Mouse (Mus musculus) layer of hippocampus, postnatal 10 days (tissue): ENCODE measurements around the gene Dlst. TPM values are rescaled to one million over a fixed set of nuclear protein-coding genes. Genes with fewer than 3 reads are reported as not detected.

Experiments used
- DNase-seq, 2 experiments: peaks; one replicate each; pipeline ENCODE4 v3.0.0; 2021; ENCODE audit warnings: low spot score in 2 of 2
- total RNA-seq, 2 experiments: library from RNA; stranded (reverse); gene quantifications; 2 replicates each; pipeline ENCODE4 v1.2.3; 2021

Gene Dlst
- total RNA-seq, 2 experiments from 2014 or later, result 162 to 167 TPM

GRCm38 (mm10) chr12:85177740-85178239 is 67.2 kb downstream of the Dlst start, which contains the start of gene Pgf:
TSS of gene Pgf (minus strand) at chr12:85177790.
- no peak for DNase-seq

GRCm38 (mm10) chr12:85178294-85178693 is 67.7 kb downstream of the Dlst start:
- no peak for DNase-seq

- DNase-seq, result no peak
These were observed 71.1 kb downstream of the Dlst start for GRCm38 (mm10) chr12:85181475-85182344.

- no peak for DNase-seq
These were observed 71.7 kb downstream of the Dlst start for GRCm38 (mm10) chr12:85182345-85182643.

- DNase-seq, result no peak
These were observed 72.3 kb downstream of the Dlst start for GRCm38 (mm10) chr12:85182898-85183297.

GRCm38 (mm10) chr12:85184118-85184517 is 73.5 kb downstream of the Dlst start:
- no peak for DNase-seq

Other genes starting within 250 kb of the Dlst start
- 1 to 10 TPM; 1.3 TPM for gene Ltbp2, start 234.3 kb upstream of the Dlst start, total RNA-seq
- 10 to 100 TPM; 33.8 to 34.9 TPM for gene Fcf1, start 139.9 kb upstream of the Dlst start, total RNA-seq
- gene Arel1, start 139.9 kb upstream of the Dlst start, total RNA-seq, result 10 to 100 TPM; 79.5 to 91.8 TPM
- gene Ylpm1, start 114.5 kb upstream of the Dlst start, total RNA-seq, result 100 to 1,000 TPM; 120 to 131 TPM
- gene Prox2, start 74 bp upstream of the Dlst start, total RNA-seq, result 1 to 10 TPM; 1.1 to 1.4 TPM
- gene Rps6kl1, start 40.4 kb downstream of the Dlst start, total RNA-seq, result 10 to 100 TPM; 41.5 to 48.4 TPM
- gene Pgf, start 67.0 kb downstream of the Dlst start, total RNA-seq, result 1 to 10 TPM; 5.1 to 6.0 TPM
- 10 to 100 TPM; 57.4 to 85.0 TPM for gene Eif2b2, start 108.6 kb downstream of the Dlst start, total RNA-seq
- gene Mlh3, start 159.8 kb downstream of the Dlst start, total RNA-seq, result 10 to 100 TPM; 12.3 to 13.3 TPM
- gene Acyp1, start 177.6 kb downstream of the Dlst start, total RNA-seq, result 10 to 100 TPM; 30.6 to 31.9 TPM
- gene Zc2hc1c, start 177.8 kb downstream of the Dlst start, total RNA-seq, result under 1 TPM; 0.33 to 0.71 TPM
- gene Nek9, start 228.5 kb downstream of the Dlst start, total RNA-seq, result 10 to 100 TPM; 29.6 to 31.7 TPM